Mouse (Mus musculus) midbrain, embryonic 10.5 days (tissue): Measurements from ENCODE around the gene Chrnd. TPM values are rescaled to one million over a fixed set of nuclear protein-coding genes. Genes with fewer than 3 reads are reported as not detected.

Experiments
- DNase-seq: peaks from one replicate; pipeline ENCODE4 v3.0.0-alpha.2; 2017; ENCODE audit warnings: low spot score
- H3K27ac ChIP-seq: fragments of 300-500 bp; sonication (generic); replicated peaks from 2 replicates; pipeline ENCODE4 v1.5.1; 2016; ENCODE audit warnings: mild to moderate bottlenecking
- H3K27me3 ChIP-seq: fragments of 300-500 bp; sonication (generic); 2 replicates; pipeline ENCODE4 v1.6.1; 2016; ENCODE audit warnings: low read depth, mild to moderate bottlenecking; ENCODE audit not compliant: poor library complexity, severe bottlenecking
- H3K36me3 ChIP-seq: fragments of 300-500 bp; sonication (generic); 2 replicates; pipeline ENCODE4 v1.6.1; 2016; ENCODE audit warnings: mild to moderate bottlenecking, moderate library complexity
- H3K4me1 ChIP-seq: fragments of 300-500 bp; sonication (generic); 2 replicates; pipeline ENCODE4 v1.6.1; 2016
- H3K4me3 ChIP-seq: fragments of 300-500 bp; sonication (generic); 2 replicates; pipeline ENCODE4 v1.5.1; 2016; ENCODE audit warnings: mild to moderate bottlenecking, moderate library complexity
- H3K9me3 ChIP-seq: fragments of 300-500 bp; sonication (generic); replicated peaks from 2 replicates; pipeline ENCODE4 v1.6.1; 2016; ENCODE audit warnings: mild to moderate bottlenecking
- WGBS: fragments of 180-500 bp; shearing (Covaris S2); methylation state at CpG from one replicate; pipeline ENCODE4 v1.1.7; 2016; 5-methylcytosine and 5-hydroxymethylcytosine counted together
- polyA plus RNA-seq: library from polyadenylated mRNA; unstranded; fragments of >200 nt; fragmentation: Nextera tagmentation; extraction: Ambion mirVana; gene quantifications from 2 replicates; pipeline ENCODE4 v1.2.1, GENCODE M21; 2016

Gene Chrnd
- polyA plus RNA-seq, 1 experiment from 2014 or later: not detected

- Histone ChIP-seq H3K36me3 (no peaks in the 10 kb centered on the region), H3K9me3 (no peaks in the 10 kb centered on the region), H3K27ac (no peak overlapping the region), H3K4me3 (no peak overlapping the region), H3K4me1 (peaks cover 28% of the 10 kb centered on the region), H3K27me3 (peaks cover 73% of the 10 kb centered on the region)
- 54% methylated on average over 9 of the region's 9 CpGs for WGBS
- no peak for DNase-seq
These were observed 25.6 kb upstream of the Chrnd start for GRCm38 (mm10) chr1:87164796-87165184.

GRCm38 (mm10) chr1:87170458-87170857 lies 19.9 kb upstream of the Chrnd start:
- peak overlapping the region; percentile 28; the same call in 1 of the 2 replicates for H3K27ac ChIP-seq
- H3K27me3 ChIP-seq: peaks cover 90% of the 10 kb centered on the region
- 21% methylated on average over 19 of the region's 19 CpGs for WGBS
- H3K4me1 ChIP-seq: peaks cover 63% of the 10 kb centered on the region
- no peaks in the 10 kb centered on the region for H3K36me3 ChIP-seq
- peak; percentile 27 for DNase-seq
- no peaks in the 10 kb centered on the region for H3K9me3 ChIP-seq
- peak overlapping the region; percentile 28 for H3K4me3 ChIP-seq

- H3K27ac ChIP-seq: no peak overlapping the region
- no peaks in the 10 kb centered on the region for H3K36me3 ChIP-seq
- no peak for DNase-seq
- H3K4me3 ChIP-seq: no peak overlapping the region
- peaks cover 85% of the 10 kb centered on the region for H3K27me3 ChIP-seq
- peaks cover 71% of the 10 kb centered on the region for H3K4me1 ChIP-seq
- no peaks in the 10 kb centered on the region for H3K9me3 ChIP-seq
- 76% methylated on average over 1 of the region's 1 CpGs for WGBS
These were observed 19.1 kb upstream of the Chrnd start for GRCm38 (mm10) chr1:87171312-87171711.

DNA sequence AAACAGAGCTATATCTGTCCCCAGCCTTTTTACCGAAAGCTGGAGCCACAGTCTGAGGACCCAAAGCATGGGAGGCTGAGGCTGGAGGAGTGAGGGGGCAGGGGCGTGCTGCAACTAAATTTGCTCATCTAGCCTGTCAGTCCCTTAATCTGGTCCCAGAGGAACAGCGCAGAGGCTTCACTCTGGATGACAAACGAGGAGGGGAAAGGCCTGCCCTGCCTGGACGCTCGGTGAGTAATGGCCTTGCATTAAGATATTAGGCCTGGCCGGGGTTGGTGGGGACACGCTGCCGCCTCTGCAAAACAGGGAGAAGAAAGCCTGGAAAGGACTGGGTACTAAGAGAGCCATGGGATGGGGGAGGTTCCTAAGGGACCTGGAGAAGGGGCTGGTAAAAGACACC lies 18.1 kb upstream of the Chrnd start:
- no peak for DNase-seq
- Histone ChIP-seq H3K4me3 (no peak overlapping the region), H3K27ac (peak overlapping the region; percentile 43), H3K36me3 (no peaks in the 10 kb centered on the region), H3K27me3 (peaks cover 82% of the 10 kb centered on the region), H3K4me1 (peaks cover 71% of the 10 kb centered on the region), H3K9me3 (no peaks in the 10 kb centered on the region)
- WGBS: 52% methylated on average over 9 of the region's 9 CpGs

GRCm38 (mm10) chr1:87174006-87174955 lies 16.1 kb upstream of the Chrnd start:
- Histone ChIP-seq H3K36me3 (no peaks in the 10 kb centered on the region), H3K27me3 (peaks cover 72% of the 10 kb centered on the region), H3K27ac (peak overlapping the region; percentile 57; the same call in 1 of the 2 replicates), H3K4me3 (peak overlapping the region; percentile 18; the same call in 1 of the 2 replicates), H3K4me1 (peaks cover 67% of the 10 kb centered on the region), H3K9me3 (no peaks in the 10 kb centered on the region)
- DNase-seq: peak; percentile 84
- 23% methylated on average over 28 of the region's 28 CpGs for WGBS

- DNase-seq: peak; percentile 69
- peaks cover 64% of the 10 kb centered on the region for H3K27me3 ChIP-seq
- H3K9me3 ChIP-seq: no peaks in the 10 kb centered on the region
- peak overlapping the region; percentile 26; the same call in 1 of the 2 replicates for H3K4me3 ChIP-seq
- peak overlapping the region; percentile 64 for H3K27ac ChIP-seq
- no peaks in the 10 kb centered on the region for H3K36me3 ChIP-seq
- peaks cover 51% of the 10 kb centered on the region for H3K4me1 ChIP-seq
- WGBS: 12% methylated on average over 11 of the region's 11 CpGs
These were observed 14.5 kb upstream of the Chrnd start for GRCm38 (mm10) chr1:87175852-87176292.

GRCm38 (mm10) chr1:87180896-87181295 lies 9.5 kb upstream of the Chrnd start:
- H3K27me3 ChIP-seq: peaks cover 67% of the 10 kb centered on the region
- H3K4me1 ChIP-seq: peaks cover 30% of the 10 kb centered on the region
- WGBS: 67% methylated on average over 5 of the region's 5 CpGs
- no peak for DNase-seq
- H3K36me3 ChIP-seq: no peaks in the 10 kb centered on the region
- H3K9me3 ChIP-seq: no peaks in the 10 kb centered on the region
- no peak overlapping the region for H3K27ac ChIP-seq
- H3K4me3 ChIP-seq: no peak overlapping the region

DNA sequence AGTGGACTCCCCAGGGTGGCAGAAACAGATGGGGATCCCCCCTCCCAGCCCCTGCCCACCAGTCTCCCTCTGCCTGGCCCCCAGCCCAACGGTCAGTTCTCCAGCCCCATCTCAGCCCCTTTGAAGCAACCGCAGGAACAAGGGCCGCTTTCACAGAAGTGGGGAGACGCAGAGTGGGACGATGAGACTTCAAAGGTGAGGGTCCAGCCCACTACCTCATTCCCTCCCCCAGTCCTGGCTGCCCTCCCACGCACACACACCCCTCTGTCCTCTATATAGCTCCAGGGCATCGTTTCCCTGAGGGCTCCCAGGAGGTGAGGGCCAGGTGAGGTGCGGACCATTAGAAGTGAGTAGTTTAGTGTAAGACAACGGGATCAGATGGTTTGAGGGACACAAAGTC lies 7.4 kb upstream of the Chrnd start, which contains the start of gene Prss56:
Gene Prss56 (plus strand): TSS at position 301 of the 400 bp plus-strand sequence.
- 74% methylated on average over 9 of the region's 9 CpGs for WGBS

DNA sequence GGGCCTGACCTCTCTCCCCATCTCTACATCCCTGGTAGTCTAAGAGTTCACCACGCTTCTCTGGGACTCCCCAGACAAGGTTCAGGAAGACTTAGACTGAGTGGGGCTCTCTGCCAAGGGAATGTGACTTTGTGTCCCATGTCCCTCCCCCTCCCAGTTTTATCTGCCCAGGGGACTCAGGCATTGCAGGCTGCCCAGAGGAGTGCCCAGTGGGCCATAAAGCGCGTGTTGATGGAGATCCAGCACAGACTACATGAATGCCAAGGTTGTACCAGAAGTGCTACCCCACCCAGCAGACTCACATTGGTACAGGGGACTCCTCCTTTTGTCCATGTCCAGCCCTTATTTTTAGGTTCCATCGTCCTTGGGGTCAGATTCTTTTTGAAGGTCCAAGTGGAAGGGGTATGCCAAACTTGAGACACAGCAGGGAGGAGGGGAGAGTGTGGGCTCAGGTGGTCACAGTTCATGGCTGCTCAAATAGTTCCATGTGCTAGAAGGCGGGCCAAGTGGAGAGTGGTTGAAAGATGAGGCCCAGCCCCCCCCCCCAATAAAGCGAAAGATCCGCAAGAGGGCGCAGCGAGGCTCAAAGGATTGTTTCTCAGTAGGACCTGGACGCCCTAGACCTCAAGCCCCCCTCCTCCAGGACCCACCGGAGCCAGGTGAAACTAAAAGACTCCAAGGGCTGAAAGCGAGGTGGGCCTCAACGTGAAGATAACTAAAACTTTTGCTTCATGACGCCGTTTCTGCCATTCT lies 6.2 kb upstream of the Chrnd start:
- Histone ChIP-seq H3K36me3 (no peaks in the 10 kb centered on the region), H3K27me3 (peaks cover 85% of the 10 kb centered on the region), H3K4me3 (0 out of 2 replicates have a peak overlapping the region, but pooled peaks have one; percentile 28), H3K27ac (no peak overlapping the region), H3K4me1 (peaks cover 30% of the 10 kb centered on the region), H3K9me3 (no peaks in the 10 kb centered on the region)
- DNase-seq: no peak
- WGBS: 30% methylated on average over 15 of the region's 15 CpGs

More for the DNA sequence above, 7.4 kb upstream of the Chrnd start, which contains the start of gene Prss56:
- Histone ChIP-seq H3K9me3 (no peaks in the 10 kb centered on the region), H3K27ac (no peak within 1 kb of the TSS), H3K36me3 (no peaks in the 10 kb centered on the region), H3K27me3 (peaks cover 74% of the 10 kb centered on the region), H3K4me3 (no peak within 1 kb of the TSS), H3K4me1 (peaks cover 37% of the 10 kb centered on the region)
- DNase-seq: no peak

GRCm38 (mm10) chr1:87184751-87185139 lies 5.7 kb upstream of the Chrnd start:
- H3K4me3 ChIP-seq: 0 out of 2 replicates have a peak overlapping the region, but pooled peaks have one; percentile 28
- no peaks in the 10 kb centered on the region for H3K36me3 ChIP-seq
- H3K27ac ChIP-seq: no peak overlapping the region
- DNase-seq: peak; percentile 61
- peaks cover 30% of the 10 kb centered on the region for H3K4me1 ChIP-seq
- H3K27me3 ChIP-seq: peaks cover 86% of the 10 kb centered on the region
- 11% methylated on average over 20 of the region's 20 CpGs for WGBS
- H3K9me3 ChIP-seq: no peaks in the 10 kb centered on the region

DNA sequence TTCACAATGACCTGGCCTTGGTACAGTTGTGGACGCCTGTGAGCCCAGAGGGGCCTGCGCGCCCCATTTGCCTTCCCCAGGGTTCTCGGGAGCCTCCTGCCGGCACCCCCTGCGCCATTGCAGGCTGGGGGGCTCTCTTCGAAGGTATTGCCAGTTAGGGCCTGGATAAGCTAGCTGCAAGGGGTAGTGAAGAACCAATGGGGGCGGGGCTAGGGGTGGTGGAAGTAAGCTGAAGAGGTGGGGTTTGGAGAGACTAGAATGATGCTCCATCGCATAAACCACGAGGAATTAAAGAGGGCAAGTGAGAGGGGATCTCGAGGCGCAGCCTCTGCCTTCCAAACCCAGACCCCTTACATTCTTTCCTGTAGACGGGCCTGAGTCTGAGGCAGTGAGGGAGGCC lies 4.9 kb upstream of the Chrnd start:
- WGBS: 10% methylated on average over 13 of the region's 13 CpGs
- no peaks in the 10 kb centered on the region for H3K36me3 ChIP-seq
- H3K4me3 ChIP-seq: peak overlapping the region; percentile 64; the same call in 1 of the 2 replicates
- H3K27ac ChIP-seq: no peak overlapping the region
- H3K27me3 ChIP-seq: peaks cover 86% of the 10 kb centered on the region
- no peak for DNase-seq
- H3K4me1 ChIP-seq: peaks cover 32% of the 10 kb centered on the region
- no peaks in the 10 kb centered on the region for H3K9me3 ChIP-seq

- Histone ChIP-seq H3K27me3 (peaks cover 86% of the 10 kb centered on the region), H3K27ac (peak overlapping the region; percentile 70)
- no peak for DNase-seq
These were observed 4.0 kb upstream of the Chrnd start for GRCm38 (mm10) chr1:87186261-87187036.

More at GRCm38 (mm10) chr1:87186261-87187036, 4.0 kb upstream of the Chrnd start:
- H3K9me3 ChIP-seq: no peaks in the 10 kb centered on the region
- WGBS: 2% methylated on average over 54 of the region's 54 CpGs
- peak overlapping the region; percentile 64 for H3K4me3 ChIP-seq
- no peaks in the 10 kb centered on the region for H3K36me3 ChIP-seq
- H3K4me1 ChIP-seq: peaks cover 34% of the 10 kb centered on the region
